Mouse (Mus musculus) adrenal gland, postnatal 25 days (tissue): Measurements from ENCODE around the gene Npw. TPM values are rescaled to one million over a fixed set of nuclear protein-coding genes. Genes with fewer than 3 reads are reported as not detected.

Source experiments
- DNase-seq: peaks from one replicate; pipeline ENCODE4 v3.0.0; 2021; ENCODE audit warnings: mixed read lengths
- total RNA-seq: library from RNA; stranded (reverse); gene quantifications from 2 replicates; pipeline ENCODE4 v1.2.3, GENCODE M21; 2021

The Npw gene
- total RNA-seq, 1 experiment from 2014 or later, result not detected

DNA sequence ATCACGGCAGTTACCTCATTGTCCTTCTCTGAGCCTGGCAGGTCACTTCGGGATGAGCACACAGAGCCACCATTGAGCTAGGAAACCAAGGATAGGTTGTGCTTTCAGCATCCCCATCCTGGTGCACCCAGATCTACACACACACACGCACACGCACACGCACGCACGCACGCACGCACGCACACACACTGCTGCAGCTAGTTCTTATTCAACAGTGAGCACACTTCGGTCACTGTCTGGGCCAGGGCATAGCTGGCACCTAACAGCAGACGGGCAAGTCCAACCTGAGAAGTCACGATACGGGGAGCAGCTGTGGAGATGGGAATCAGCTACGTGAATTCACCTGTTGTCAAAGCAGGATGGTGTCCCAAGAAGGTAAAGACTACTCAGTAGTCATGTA lies 17.7 kb downstream of the Npw start:
- DNase-seq, result no peak

GRCm38 (mm10) chr17:24640119-24640518 lies 18.1 kb downstream of the Npw start:
- DNase-seq, result no peak

GRCm38 (mm10) chr17:24639571-24639988 lies 18.7 kb downstream of the Npw start:
- no peak for DNase-seq

GRCm38 (mm10) chr17:24638840-24639239 lies 19.4 kb downstream of the Npw start:
- no peak for DNase-seq

GRCm38 (mm10) chr17:24638214-24638613 lies 20.0 kb downstream of the Npw start:
- no peak for DNase-seq

DNA sequence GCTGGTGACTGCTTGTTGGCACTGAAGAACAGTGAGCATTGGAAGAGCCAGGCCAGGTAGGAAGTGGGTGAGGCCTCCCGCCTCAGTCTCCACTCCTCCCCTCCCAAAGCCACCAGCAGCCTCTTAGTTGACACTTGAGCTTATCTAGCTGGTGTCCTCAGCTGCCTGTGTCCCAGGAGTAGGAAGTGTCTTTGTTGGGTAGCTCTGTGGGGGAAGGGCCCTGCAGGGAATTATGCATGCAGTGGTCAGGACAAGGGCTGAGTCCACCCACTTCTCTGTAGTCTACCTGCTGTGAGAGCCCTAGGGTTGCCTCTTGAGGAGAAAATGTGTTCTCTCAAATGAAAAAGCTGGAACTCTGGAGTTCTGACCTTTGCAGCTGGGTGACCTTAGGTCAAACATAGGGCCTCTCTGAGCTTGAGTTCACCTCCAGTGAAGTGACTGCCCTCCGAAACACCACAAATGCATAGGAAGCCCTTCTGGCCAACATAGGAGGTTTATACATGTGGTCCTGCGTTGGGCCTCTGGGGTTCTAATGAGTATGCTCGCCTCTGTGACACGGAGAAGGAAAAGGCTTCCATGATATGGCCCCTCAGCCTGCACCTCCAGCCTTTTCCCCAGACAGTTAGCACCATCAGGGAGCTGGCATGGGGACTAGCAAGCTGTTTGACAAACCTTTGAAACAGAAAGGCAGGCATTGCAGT lies 21.3 kb downstream of the Npw start:
- no peak for DNase-seq

GRCm38 (mm10) chr17:24635694-24636093 lies 22.6 kb downstream of the Npw start:
- DNase-seq, result no peak

DNA sequence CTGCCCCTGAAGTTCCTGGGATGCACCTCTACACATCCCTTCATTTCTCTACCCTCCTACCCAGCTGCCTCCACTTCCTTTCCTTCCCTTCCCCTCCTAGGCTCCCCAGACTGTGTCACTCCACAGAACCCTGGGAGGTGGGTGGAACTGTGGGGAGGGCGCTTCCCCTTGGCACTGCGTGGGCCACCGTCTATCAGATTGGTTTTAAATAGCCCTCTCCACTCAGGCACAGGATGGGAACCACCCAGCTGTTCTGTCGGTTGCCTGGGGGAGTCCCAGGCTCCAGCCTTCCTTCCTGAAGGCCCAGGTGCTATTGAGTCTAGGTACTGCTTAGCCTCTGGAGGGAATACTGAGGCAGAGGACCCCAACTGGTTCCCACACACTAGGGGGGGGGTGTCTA lies 23.2 kb downstream of the Npw start:
- DNase-seq, result no peak

- no peak for DNase-seq
Observed at GRCm38 (mm10) chr17:24633831-24634230, 24.4 kb downstream of the Npw start.

GRCm38 (mm10) chr17:24632813-24633449 lies 25.3 kb downstream of the Npw start:
- DNase-seq, result peak; percentile 60

GRCm38 (mm10) chr17:24632167-24632812 lies 26.0 kb downstream of the Npw start, which contains the start of the genes Tsc2 and Nthl1:
Gene Tsc2 (minus strand): TSS chr17:24632630.
Gene Nthl1 (plus strand): TSS chr17:24632680.
- DNase-seq, result peak; percentile 84

DNA sequence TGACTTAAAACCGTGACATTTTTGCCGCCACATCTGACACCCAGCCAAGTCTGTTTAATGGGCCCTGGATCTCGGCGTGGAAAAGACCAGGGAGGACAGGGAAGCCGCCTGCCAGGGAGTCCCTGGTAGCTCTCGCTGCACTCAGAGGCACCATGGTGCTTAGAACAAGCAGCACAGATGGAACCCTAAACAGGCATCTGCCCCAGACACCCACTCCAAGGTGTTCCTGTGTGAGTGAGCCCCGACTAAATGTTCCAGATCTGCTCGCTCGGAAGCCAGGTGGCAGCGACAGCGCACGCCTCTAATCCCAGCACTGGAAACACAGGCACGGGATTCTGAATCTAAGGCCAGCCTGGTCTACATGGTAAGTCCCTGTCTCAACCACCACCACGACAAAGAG lies 28.2 kb downstream of the Npw start:
- DNase-seq, result no peak

GRCm38 (mm10) chr17:24628646-24629045 lies 29.6 kb downstream of the Npw start:
- DNase-seq, result peak; percentile 74

GRCm38 (mm10) chr17:24625472-24625871 lies 32.8 kb downstream of the Npw start:
- no peak for DNase-seq

DNA sequence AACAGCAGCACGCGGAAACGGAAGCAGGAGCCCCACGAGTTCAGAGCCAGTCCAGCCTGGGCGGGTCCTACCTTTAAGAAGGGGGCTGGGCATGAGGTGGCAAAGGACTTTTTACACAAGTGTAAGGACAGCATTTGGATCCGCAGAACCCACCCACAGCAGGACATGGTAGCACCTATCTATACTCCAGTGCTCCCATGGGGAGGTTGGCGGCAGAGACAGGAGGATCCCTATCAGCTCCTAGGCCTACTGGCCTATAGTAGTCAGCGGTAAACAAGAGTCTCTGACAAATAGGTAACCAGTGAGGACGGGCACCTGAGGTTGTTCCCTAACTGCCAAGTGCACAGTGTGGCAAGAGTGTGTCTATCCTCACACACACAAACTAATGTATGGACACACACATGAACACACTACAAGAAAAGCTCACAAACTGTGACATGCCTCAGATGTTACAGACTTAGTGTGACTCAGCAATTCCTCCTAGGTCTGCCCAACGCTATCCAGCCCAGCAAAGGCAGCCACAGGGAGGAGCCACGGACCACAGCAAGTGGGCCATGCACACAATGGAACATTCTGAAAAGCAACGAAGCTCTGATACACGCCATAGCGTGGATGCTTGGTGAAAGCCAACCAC lies 40.6 kb downstream of the Npw start:
- DNase-seq, result no peak

DNA sequence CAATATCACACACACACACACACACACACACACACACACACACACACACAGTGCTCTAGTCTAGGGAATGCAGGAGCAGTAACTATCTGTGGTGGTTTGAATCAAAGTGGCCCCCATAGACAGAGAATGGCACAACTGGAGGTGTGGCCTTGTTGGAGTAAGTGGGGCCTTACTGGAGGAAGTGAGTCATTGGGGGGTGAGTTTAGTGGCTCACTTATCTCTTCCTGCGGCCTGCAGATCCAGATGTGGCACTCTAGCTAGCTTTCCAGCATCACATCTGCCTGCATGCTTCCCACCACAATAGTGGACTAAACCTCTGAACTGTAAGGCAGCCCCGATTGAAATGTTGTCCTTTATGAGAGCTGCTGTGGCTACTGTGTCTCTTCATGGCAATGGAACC lies 47.5 kb downstream of the Npw start:
- no peak for DNase-seq

DNA sequence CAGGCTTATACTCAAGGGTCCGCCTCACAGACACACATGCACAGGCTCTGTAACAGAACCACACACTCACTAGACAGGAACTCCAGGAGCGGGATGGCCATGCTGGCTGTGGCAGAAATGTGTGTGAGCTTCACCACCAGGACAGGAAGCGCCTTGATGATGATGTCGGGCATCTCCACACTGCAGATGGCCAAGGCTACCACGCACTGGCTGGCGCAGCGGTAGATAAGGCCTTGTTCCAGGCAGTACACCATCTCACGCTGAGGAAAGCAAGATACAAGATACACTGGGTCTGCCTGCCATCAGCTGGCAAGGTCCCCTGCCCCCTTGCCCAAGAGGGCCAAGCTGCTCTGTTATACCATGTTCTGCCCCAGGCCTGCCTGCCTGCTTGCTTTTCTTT lies 49.4 kb downstream of the Npw start:
- no peak for DNase-seq

DNA sequence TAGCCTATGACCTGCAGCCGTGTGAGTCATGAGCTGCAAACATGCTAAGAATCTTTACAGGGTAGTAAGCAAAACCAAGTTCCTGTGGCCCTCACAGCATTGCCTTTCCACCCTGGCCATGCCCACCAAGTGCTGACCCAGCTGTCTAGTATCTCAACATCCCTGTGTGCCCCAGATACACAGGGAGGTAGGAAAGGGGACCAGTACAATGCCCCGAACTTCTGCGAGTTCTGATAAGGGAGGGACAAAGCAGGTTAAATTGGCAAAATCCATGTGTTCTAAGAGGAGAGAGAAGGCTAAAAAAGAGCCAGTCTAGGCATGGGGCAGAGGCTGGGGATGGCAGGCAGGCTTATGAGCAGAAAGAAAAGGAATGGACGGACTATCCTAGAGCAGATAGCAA lies 49.9 kb downstream of the Npw start:
- DNase-seq, result no peak

Other genes starting within 250 kb of the Npw start
- gene Rnps1, start 243.9 kb downstream of the Npw start, total RNA-seq, result 72.0 and 76.1 TPM in 2 replicates
- gene Eci1, start 231.8 kb downstream of the Npw start, total RNA-seq, result 228 and 261 TPM in 2 replicates
- 2.7 and 3.5 TPM in 2 replicates for gene Dnase1l2, start 215.4 kb downstream of the Npw start, total RNA-seq
- gene E4f1, start 188.1 kb downstream of the Npw start, total RNA-seq, result 21.7 and 33.7 TPM in 2 replicates
- 71.8 and 83.4 TPM in 2 replicates for gene Pgp, start 188.1 kb downstream of the Npw start, total RNA-seq
- 0.85 and 0.95 TPM in 2 replicates for gene Bricd5, start 184.6 kb downstream of the Npw start, total RNA-seq
- 29.7 and 37.3 TPM in 2 replicates for gene Mlst8, start 179.4 kb downstream of the Npw start, total RNA-seq
- gene Caskin1, start 169.9 kb downstream of the Npw start, total RNA-seq, result 26.2 and 60.8 TPM in 2 replicates
- gene Traf7, start 130.5 kb downstream of the Npw start, total RNA-seq, result 105 and 133 TPM in 2 replicates
- gene Rab26, start 124.2 kb downstream of the Npw start, total RNA-seq, result 1.3 and 1.4 TPM in 2 replicates
- 45.2 and 65.8 TPM in 2 replicates for gene Pkd1, start 108.6 kb downstream of the Npw start, total RNA-seq
- gene Tsc2, start 25.8 kb downstream of the Npw start, total RNA-seq, result 108 and 138 TPM in 2 replicates
- 7.2 and 12.6 TPM in 2 replicates for gene Nthl1, start 25.8 kb downstream of the Npw start, total RNA-seq
- gene Slc9a3r2, start 8.1 kb downstream of the Npw start, total RNA-seq, result 53.4 and 63.5 TPM in 2 replicates
- gene Zfp598, start 11.2 kb upstream of the Npw start, total RNA-seq, result 53.9 and 54.7 TPM in 2 replicates
- gene Syngr3, start 31.5 kb upstream of the Npw start, total RNA-seq, result 1.2 and 2.1 TPM in 2 replicates
- gene Gfer, start 37.7 kb upstream of the Npw start, total RNA-seq, result 30.5 and 33.5 TPM in 2 replicates
- 4.5 and 6.5 TPM in 2 replicates for gene Noxo1, start 37.8 kb upstream of the Npw start, total RNA-seq
- 33.3 and 39.6 TPM in 2 replicates for gene Tbl3, start 49.2 kb upstream of the Npw start, total RNA-seq
- 0.27 and 0.81 TPM in 2 replicates for gene Rnf151, start 59.6 kb upstream of the Npw start, total RNA-seq
- gene Rps2, start 59.7 kb upstream of the Npw start, total RNA-seq, result 579 and 669 TPM in 2 replicates
- gene Ndufb10, start 66.0 kb upstream of the Npw start, total RNA-seq, result 230 and 272 TPM in 2 replicates
- gene Rpl3l, start 69.4 kb upstream of the Npw start, total RNA-seq, result 0.24 TPM in 1 of 2 replicates, not detected in the other
- gene Msrb1, start 78.2 kb upstream of the Npw start, total RNA-seq, result 87.5 and 89.3 TPM in 2 replicates
- gene Hs3st6, start 94.5 kb upstream of the Npw start, total RNA-seq, result 2.8 and 3.0 TPM in 2 replicates
- 0.76 and 1.7 TPM in 2 replicates for gene Meiob, start 145.8 kb upstream of the Npw start, total RNA-seq
- gene Hagh, start 181.7 kb upstream of the Npw start, total RNA-seq, result 88.2 and 124 TPM in 2 replicates
- 34.6 and 35.5 TPM in 2 replicates for gene Fahd1, start 191.9 kb upstream of the Npw start, total RNA-seq
- 1.5 and 3.0 TPM in 2 replicates for gene Igfals, start 207.5 kb upstream of the Npw start, total RNA-seq
- gene Nubp2, start 227.9 kb upstream of the Npw start, total RNA-seq, result 55.1 and 55.9 TPM in 2 replicates
- 29.2 and 30.9 TPM in 2 replicates for gene Spsb3, start 228.2 kb upstream of the Npw start, total RNA-seq
- 54.0 and 69.2 TPM in 2 replicates for gene Eme2, start 236.6 kb upstream of the Npw start, total RNA-seq
- 147 and 189 TPM in 2 replicates for gene Mrps34, start 236.7 kb upstream of the Npw start, total RNA-seq
- 85.2 and 112 TPM in 2 replicates for gene Nme3, start 238.0 kb upstream of the Npw start, total RNA-seq